Mouse (Mus musculus) G1E (cell line): Measurements from ENCODE around the gene Mgat4d.

ENCODE experiments used
- CTCF ChIP-seq: IDR thresholded peaks from 2 replicates; pipeline ENCODE4 v1.5.1; 2012; ENCODE audit warnings: low read depth, low read length, inconsistent platforms, mixed read lengths
- GATA1 ChIP-seq: IDR thresholded peaks from 2 replicates; pipeline ENCODE4 v1.6.1; 2012; ENCODE audit warnings: borderline replicate concordance, low read length, inconsistent platforms, mixed read lengths
- GATA2 ChIP-seq: IDR thresholded peaks from 2 replicates; pipeline ENCODE4 v1.6.1; 2012; ENCODE audit warnings: low read depth, low read length, inconsistent platforms, borderline replicate concordance
- POLR2AphosphoS5 ChIP-seq: IDR thresholded peaks from 2 replicates; pipeline ENCODE4 v1.6.1; 2012; ENCODE audit warnings: low read depth, low read length, inconsistent platforms; ENCODE audit not compliant: insufficient replicate concordance
- TAL1 ChIP-seq: conservative IDR thresholded peaks from 2 replicates; pipeline ENCODE4 v1.6.1; 2012; ENCODE audit warnings: low read depth, low read length, inconsistent platforms, mixed read lengths

GRCm38 (mm10) chr8:83331567-83331898, 16.7 kb upstream of the Mgat4d start:
- no peak for TF ChIP-seq GATA1
- TF ChIP-seq CTCF: no peak
- TF ChIP-seq POLR2AphosphoS5: no peak
- no peak for TF ChIP-seq GATA2
- no peak for TF ChIP-seq TAL1
